Mouse (Mus musculus): ENCODE data around the gene Cdyl. TPM values are rescaled to one million over a fixed set of nuclear protein-coding genes. Genes with fewer than 3 reads are reported as not detected.

Gene Cdyl
- total and polyA plus RNA-seq, 2 experiments from 2014 or later, result 2.8 to 8.1 TPM

DNA sequence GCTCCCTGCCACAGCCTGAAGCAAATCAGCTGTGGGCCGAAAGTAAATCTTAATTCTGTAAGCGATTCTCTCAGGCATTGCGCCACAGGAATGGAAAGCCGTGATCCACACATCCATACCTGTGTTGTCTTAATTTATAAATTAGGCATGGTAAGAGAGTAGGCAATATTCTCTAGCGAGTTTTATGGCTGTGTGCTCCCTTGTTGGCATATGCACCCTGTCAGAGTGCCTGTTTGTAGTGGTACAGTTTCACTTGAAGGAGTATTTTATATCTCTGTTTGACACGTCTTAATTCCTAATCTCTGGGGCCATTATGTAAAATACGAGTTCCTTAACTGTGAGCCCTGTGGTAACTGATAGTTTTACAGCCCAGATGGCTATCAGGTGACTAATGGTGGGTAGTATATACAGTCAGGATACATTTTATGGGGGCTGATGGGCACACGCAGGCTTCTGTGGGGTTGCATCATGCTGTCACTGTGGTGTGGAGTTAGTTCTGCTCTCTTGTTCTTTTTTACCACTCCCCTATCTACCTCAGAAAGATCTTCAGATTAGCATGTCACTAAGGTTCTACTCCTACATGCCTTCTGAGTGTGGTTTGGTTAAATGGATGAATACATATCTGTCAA lies 96.1 kb downstream of the Cdyl start:
- no peak for TF ChIP-seq CTCF (IDR thresholded peaks at IDR 0.05)
- H3K27ac ChIP-seq (ENCODE audit: low read depth, low read length), result no peak overlapping the region
- WGBS, result 73% methylated on average over 8 of the region's 8 CpGs
- no peak overlapping the region for H3K4me2 ChIP-seq (ENCODE audit: low read depth, low read length, poor library complexity, severe bottlenecking)
- H3K4me1 ChIP-seq (ENCODE audit: insufficient read depth, low read length), result no peaks in the 10 kb centered on the region
- no peaks in the 10 kb centered on the region for H3K36me3 ChIP-seq (ENCODE audit: insufficient read depth, low read length)
- ATAC-seq (ENCODE audit: low FRiP score), result no peak
- no peaks in the 10 kb centered on the region for H3K27me3 ChIP-seq (ENCODE audit: insufficient read depth, low read length)
- H3K9me3 ChIP-seq (ENCODE audit: low read length), result no peaks in the 10 kb centered on the region
- no peak overlapping the region for H3K9ac ChIP-seq (replicated peaks; ENCODE audit: low read length, poor library complexity, severe bottlenecking)
- no peak overlapping the region for H3K4me3 ChIP-seq (ENCODE audit: low read depth, low read length)
- DNase-seq (ENCODE audit: low spot score), result no peak

DNA sequence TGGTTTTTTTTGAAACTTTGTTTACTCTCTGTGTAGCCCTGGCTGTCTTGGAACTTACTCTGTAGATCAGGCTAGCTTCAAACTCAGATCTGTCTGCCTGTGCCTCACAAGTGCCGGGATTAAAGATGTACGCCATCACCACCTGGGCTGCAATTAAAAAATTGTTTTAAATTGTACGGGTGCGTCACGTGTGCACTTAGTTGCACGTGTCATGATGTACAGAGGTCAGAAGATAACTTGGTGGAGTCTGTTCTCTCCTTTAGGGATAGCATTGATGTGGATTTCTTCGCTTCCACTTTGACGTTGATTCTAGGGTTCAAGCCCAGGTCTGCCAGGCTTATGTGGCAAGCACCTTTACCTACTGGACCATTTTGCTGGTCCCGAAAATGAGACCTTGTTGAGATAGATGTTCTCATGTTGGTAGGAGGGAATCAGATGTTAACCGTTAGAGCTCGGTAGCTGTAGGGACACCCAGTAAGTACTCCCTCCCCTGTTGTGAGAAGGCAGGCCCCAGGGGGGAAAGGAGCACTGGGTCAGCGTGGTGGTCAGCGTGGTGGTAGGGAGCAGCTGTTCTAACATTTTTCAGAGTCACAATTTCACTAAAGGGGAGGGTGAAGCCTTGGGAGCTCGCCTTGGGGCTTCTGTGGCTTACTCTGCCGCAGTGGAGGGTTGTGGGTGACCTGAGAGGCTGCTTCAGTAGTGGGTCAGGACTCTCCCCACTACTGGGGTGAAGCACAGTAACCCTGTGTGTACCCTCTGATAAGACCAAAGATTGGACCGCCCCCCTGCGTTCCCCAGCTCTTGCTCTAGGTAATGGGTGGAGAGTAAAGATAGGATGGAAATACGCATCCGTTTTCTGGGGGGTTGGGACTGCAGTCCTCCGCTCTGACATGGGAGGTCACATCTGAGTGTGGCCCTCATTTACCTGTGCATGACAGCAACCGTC lies 97.0 kb downstream of the Cdyl start:
- TF ChIP-seq CTCF (IDR thresholded peaks at IDR 0.05), result no peak
- H3K27me3 ChIP-seq (ENCODE audit: insufficient read depth, low read length), result no peaks in the 10 kb centered on the region

DNA sequence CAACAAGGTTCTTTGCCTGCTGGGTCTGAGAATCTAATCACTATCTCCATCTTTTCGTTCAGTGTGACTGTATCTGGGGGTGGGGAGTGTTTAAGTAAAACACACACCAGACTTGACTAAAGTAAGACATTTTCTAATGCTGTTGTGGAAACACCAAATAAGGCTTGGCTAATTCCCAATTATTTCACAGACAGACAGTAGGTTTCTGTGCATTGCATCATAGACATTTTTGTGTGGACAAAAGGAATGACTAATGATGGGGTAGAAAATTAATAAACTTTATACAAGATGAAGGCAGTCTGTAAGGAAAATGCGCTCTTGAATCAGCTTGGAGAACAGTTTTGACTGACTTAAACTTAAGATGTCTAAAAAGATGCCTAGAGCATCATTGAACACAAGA lies 100.7 kb downstream of the Cdyl start:
- Histone ChIP-seq H3K4me2 (ENCODE audit: low read depth, low read length, poor library complexity, severe bottlenecking) (no peak overlapping the region), H3K4me1 (ENCODE audit: insufficient read depth, low read length) (no peaks in the 10 kb centered on the region), H3K27me3 (ENCODE audit: insufficient read depth, low read length) (no peaks in the 10 kb centered on the region), H3K9ac (replicated peaks; ENCODE audit: low read length, poor library complexity, severe bottlenecking) (no peak overlapping the region), H3K4me3 (ENCODE audit: low read depth, low read length) (no peak overlapping the region), H3K36me3 (ENCODE audit: insufficient read depth, low read length) (no peaks in the 10 kb centered on the region), H3K9me3 (ENCODE audit: low read length) (no peaks in the 10 kb centered on the region), H3K27ac (ENCODE audit: low read depth, low read length) (no peak overlapping the region)
- no peak for DNase-seq (ENCODE audit: low spot score)
- WGBS, result 92% methylated on average over 2 of the region's 2 CpGs
- no peak for TF ChIP-seq CTCF (IDR thresholded peaks at IDR 0.05)
- no peak for ATAC-seq (ENCODE audit: low FRiP score)

More for the DNA sequence above, 97.0 kb downstream of the Cdyl start:
- H3K4me2 ChIP-seq (ENCODE audit: low read depth, low read length, poor library complexity, severe bottlenecking), result no peak overlapping the region
- DNase-seq (ENCODE audit: low spot score), result no peak
- H3K27ac ChIP-seq (ENCODE audit: low read depth, low read length), result no peak overlapping the region
- no peak for ATAC-seq (ENCODE audit: low FRiP score)
- H3K4me3 ChIP-seq (ENCODE audit: low read depth, low read length), result no peak overlapping the region
- H3K4me1 ChIP-seq (ENCODE audit: insufficient read depth, low read length), result no peaks in the 10 kb centered on the region
- H3K9me3 ChIP-seq (ENCODE audit: low read length), result no peaks in the 10 kb centered on the region
- H3K36me3 ChIP-seq (ENCODE audit: insufficient read depth, low read length), result no peaks in the 10 kb centered on the region
- WGBS, result 93% methylated on average over 21 of the region's 21 CpGs
- H3K9ac ChIP-seq (replicated peaks; ENCODE audit: low read length, poor library complexity, severe bottlenecking), result no peak overlapping the region

DNA sequence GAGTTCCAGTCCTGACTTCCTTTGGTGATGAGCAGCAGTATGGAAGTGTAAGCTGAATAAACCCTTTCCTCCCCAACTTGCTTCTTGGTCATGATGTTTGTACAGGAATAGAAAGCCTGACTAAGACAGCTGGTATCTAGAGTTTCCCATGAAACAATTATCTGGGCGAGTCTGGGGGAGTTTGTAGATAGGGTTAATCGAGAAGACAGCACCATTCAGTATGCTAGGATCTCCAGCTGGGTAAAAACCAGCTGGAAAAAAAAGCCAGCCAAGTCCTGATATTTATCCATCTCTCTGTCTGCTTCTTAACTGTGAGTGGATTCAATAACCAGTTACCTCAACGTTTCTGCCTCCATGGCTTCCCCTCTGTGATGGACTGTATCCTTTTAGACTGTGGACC lies 104.9 kb downstream of the Cdyl start:
- 52% methylated on average over 3 of the region's 3 CpGs for WGBS

DNA sequence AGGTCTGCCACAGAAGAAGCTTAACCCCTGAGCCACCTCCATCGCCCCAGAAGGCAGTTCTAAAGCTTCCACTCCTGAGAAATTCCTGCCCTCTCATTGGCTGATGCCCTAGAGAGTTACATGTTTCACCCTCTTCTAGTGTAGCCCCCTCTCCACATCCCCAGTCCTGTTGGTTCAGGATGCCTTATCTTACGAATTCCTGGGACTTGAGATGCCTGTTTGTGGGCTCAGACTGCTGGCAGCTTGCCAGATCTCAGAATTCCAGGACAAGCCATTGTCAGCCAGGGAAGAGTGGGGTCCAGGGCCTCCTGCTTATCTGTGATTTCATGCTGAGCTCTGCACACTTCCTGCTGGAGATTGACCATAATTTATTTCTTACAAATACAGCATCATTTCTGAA lies 106.2 kb downstream of the Cdyl start:
- DNase-seq (ENCODE audit: low spot score) (no peak), ATAC-seq (ENCODE audit: low FRiP score) (no peak)
- no peak overlapping the region for H3K27ac ChIP-seq (ENCODE audit: low read depth, low read length)
- no peaks in the 10 kb centered on the region for H3K36me3 ChIP-seq (ENCODE audit: insufficient read depth, low read length)
- H3K4me3 ChIP-seq (ENCODE audit: low read depth, low read length), result no peak overlapping the region
- H3K4me1 ChIP-seq (ENCODE audit: insufficient read depth, low read length), result no peaks in the 10 kb centered on the region
- H3K9me3 ChIP-seq (ENCODE audit: low read length), result no peaks in the 10 kb centered on the region
- TF ChIP-seq CTCF (IDR thresholded peaks at IDR 0.05), result no peak
- WGBS, result 37% methylated on average over 2 of the region's 2 CpGs
- no peaks in the 10 kb centered on the region for H3K27me3 ChIP-seq (ENCODE audit: insufficient read depth, low read length)
- H3K9ac ChIP-seq (replicated peaks; ENCODE audit: low read length, poor library complexity, severe bottlenecking), result no peak overlapping the region
- H3K4me2 ChIP-seq (ENCODE audit: low read depth, low read length, poor library complexity, severe bottlenecking), result no peak overlapping the region

More for the DNA sequence above, 104.9 kb downstream of the Cdyl start:
- no peak overlapping the region for H3K4me3 ChIP-seq (ENCODE audit: low read depth, low read length)
- no peak overlapping the region for H3K27ac ChIP-seq (ENCODE audit: low read depth, low read length)
- H3K4me1 ChIP-seq (ENCODE audit: insufficient read depth, low read length), result no peaks in the 10 kb centered on the region
- no peaks in the 10 kb centered on the region for H3K36me3 ChIP-seq (ENCODE audit: insufficient read depth, low read length)
- no peak overlapping the region for H3K9ac ChIP-seq (replicated peaks; ENCODE audit: low read length, poor library complexity, severe bottlenecking)
- no peak for ATAC-seq (ENCODE audit: low FRiP score)
- H3K4me2 ChIP-seq (ENCODE audit: low read depth, low read length, poor library complexity, severe bottlenecking), result no peak overlapping the region
- TF ChIP-seq CTCF (IDR thresholded peaks at IDR 0.05), result no peak
- no peak for DNase-seq (ENCODE audit: low spot score)
- no peaks in the 10 kb centered on the region for H3K27me3 ChIP-seq (ENCODE audit: insufficient read depth, low read length)
- no peaks in the 10 kb centered on the region for H3K9me3 ChIP-seq (ENCODE audit: low read length)

DNA sequence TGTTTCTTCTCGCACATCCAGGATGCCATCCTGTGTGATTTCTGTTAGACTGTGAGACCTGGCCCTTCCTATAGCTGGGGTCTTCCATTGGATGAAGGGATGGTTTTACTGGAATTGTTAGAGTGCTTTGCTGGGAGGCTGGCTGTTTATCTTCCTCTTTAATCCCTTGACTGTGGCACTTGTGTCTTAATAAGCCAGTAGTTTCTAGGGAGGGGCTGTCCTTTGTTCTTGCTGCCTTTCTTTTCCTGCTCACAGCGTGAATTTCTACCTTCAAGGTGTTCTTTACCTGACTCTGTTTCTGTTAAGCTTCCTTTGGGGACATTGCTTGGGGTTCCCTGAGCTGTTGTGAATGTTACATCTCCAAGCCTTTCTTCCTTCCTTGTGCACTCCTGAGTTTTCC lies 110.0 kb downstream of the Cdyl start:
- no peaks in the 10 kb centered on the region for H3K4me1 ChIP-seq (ENCODE audit: insufficient read depth, low read length)
- TF ChIP-seq CTCF (IDR thresholded peaks at IDR 0.05), result no peak
- H3K4me3 ChIP-seq (ENCODE audit: low read depth, low read length), result no peak overlapping the region
- H3K9me3 ChIP-seq (ENCODE audit: low read length), result no peaks in the 10 kb centered on the region
- H3K27me3 ChIP-seq (ENCODE audit: insufficient read depth, low read length), result no peaks in the 10 kb centered on the region
- H3K4me2 ChIP-seq (ENCODE audit: low read depth, low read length, poor library complexity, severe bottlenecking), result no peak overlapping the region
- no peaks in the 10 kb centered on the region for H3K36me3 ChIP-seq (ENCODE audit: insufficient read depth, low read length)
- DNase-seq (ENCODE audit: low spot score) (no peak), ATAC-seq (ENCODE audit: low FRiP score) (no peak)
- WGBS, result 48% methylated on average over 2 of the region's 2 CpGs
- H3K27ac ChIP-seq (ENCODE audit: low read depth, low read length), result no peak overlapping the region
- H3K9ac ChIP-seq (replicated peaks; ENCODE audit: low read length, poor library complexity, severe bottlenecking), result no peak overlapping the region

All from midbrain, postnatal 0 days (tissue).